Mouse (Mus musculus): ENCODE measurements around the gene Vcam1.

Vcam1 gene

DNA sequence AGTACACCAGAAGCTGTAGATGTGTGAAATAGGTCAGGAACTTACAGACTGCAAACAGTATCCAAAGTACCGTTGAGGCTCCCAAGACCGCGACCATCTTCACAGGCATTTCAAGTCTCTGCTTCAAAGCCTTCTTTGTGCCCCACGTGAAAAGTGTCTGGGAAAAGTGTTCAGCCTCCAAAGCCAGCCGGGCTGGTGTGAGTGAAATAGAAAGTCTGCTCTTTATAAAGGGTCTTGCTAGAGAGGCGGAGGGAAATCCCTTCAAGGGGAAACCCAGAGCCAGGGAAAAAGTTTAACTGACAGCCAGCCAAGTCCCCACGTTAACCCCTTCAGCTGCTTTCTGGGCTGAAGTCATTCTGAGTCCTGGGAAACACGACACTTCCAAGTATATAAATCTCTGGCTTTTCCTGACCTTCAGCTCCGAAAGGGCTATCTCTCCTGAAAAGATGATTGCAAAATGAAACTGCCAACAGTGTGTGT is at the start of gene Vcam1:
Gene Vcam1, minus strand, starts transcription at position 430 of the 480 bp plus-strand sequence.
- DNase-seq (ENCODE audit: low read depth, low spot score) = peak; percentile 44

DNA sequence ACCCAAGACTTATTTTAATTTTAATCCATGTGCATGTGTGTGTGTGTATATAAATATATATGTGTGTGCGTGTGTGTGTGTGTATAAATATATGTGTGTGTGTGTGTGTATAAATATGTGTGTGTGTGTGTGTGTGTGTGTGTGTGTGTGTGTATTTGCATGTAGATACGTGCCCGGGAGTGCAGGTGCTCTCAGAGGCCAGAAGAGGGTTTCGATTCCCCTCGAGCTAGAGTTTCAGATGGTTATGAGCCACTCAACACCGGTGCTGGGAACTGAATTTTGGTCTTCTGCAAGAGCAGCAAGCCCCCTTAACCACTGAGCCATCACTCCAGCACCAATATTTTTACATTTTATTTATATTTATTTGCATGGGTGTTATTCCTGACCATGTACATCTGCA is 45.6 kb upstream of the Vcam1 start:
- DNase-seq (ENCODE audit: low read depth, low spot score) = peak; percentile 53

DNA sequence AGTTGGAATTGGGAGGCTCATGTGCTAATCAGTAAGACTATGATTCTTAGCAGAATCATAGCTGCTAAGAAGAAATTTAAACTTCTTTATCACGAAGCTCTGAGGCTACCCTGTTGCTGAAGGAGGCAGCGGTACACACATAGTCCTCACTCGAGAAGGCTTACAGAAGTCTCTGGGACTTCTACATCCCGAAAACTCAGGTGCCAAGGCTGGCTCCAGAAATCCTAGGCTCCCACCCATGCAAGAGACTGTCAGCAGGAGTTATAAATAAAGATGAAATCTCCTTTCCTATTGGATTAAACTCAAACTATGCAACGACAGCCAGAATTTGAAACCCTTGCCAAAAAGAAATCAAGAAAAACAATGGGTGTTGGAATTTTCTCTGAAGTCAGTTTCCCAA is 42.0 kb upstream of the Vcam1 start:
- no peak for DNase-seq (ENCODE audit: low read depth, low spot score)

DNA sequence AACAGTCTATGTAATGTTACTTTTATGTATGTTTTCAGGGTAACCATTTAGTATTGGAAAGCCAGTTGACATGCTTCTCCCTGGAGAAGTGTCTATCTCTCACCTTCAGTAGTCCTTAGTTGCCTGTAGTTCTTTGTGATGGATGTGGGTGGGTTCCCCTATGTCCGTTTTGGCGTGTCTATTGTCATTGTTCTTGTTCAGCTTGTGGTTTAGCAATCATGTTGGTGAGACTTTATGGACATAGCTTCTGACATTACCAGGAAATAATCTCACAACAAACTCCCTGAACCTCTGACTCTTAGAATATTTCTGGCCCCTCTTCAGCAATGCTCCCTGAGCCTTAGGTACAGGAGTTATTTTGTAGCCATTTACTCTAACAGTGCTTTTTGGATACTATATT is 38.6 kb upstream of the Vcam1 start:
- no peak for DNase-seq (ENCODE audit: low read depth, low spot score)

DNA sequence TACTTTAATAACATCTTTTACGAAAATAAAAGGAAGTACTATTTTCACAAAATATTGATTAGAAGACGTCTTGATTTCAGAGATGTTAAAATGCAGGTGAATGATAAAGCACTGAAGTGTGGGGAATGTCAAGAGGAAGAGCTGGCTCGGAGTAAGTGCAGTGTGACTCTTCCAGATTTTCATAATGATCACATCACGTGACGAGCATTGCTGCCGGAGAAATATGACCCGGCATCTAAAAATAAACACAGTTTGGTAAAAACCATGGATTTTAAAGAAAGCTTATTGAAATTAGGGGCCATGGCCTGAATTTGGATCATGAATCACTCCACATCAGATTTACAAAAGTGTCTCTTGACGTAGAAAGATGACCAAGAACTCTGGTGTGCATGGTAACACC is 36.8 kb upstream of the Vcam1 start:
- no peak for DNase-seq (ENCODE audit: low read depth, low spot score)

DNA sequence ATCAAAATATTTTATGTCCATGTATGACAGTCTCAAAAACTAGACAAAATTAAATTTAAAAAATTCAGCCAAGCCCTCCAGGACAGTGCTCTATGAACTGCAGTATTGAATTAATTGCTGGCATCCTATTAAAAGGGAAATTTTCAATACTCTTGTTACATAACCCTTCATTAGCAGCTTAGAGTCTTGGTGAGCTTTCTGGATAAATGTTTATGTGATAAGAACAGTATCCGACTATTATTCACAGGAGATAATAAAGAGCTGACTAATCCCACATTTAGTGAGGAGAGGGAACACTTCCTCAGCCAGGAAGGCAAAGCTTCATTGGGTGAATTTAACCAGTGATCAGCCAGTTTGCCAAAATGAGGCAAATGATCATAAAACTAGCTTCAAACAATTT is 35.5 kb upstream of the Vcam1 start:
- no peak for DNase-seq (ENCODE audit: low read depth, low spot score)

DNA sequence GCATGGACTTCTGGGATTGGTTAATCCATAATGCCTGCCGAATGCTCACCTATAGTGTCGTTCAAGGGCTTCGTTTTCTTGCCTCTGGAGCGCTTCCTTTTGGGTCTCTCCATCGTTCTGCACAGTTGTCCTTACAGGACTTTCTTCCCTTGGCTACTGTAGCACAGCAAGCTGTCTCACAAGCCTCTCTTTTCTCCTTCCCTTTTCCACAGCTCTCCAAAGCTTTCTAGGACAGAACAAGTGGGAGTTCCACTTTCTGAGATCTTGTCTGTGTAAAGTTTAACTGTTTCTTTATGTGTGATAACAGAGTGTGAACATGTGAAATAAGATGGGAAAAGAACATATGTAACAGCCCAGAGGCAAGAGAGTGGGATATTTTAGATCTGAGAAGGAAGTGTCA is 34.0 kb upstream of the Vcam1 start:
- no peak for DNase-seq (ENCODE audit: low read depth, low spot score)

DNA sequence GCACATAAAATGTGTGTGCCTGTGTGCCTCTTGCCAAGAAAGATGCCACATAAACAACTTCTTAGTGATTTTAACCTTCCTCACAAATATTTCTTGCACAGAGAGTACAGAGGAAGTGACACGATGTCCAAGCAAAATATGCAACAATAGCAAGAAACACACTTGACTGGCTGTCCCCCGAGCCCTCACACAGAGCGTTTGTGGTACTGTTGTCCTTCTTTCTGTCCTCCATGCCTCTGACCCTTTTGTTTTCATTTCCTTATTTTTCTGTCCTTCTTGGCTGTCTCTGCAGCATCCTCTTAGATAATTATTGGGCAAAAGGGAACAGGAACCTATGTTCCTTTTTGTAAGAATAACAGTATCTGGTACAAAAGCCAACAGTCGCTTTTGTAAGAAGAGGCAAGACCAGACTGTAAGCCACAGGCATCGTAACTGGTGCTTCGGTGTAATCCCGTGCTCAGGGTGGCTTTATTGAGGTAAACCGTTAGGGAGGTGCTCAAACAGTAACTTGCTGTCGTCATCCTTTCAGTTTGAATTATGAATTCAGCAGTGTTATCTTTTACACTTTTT is 32.7 kb upstream of the Vcam1 start:
- DNase-seq (ENCODE audit: low read depth, low spot score) = no peak

DNA sequence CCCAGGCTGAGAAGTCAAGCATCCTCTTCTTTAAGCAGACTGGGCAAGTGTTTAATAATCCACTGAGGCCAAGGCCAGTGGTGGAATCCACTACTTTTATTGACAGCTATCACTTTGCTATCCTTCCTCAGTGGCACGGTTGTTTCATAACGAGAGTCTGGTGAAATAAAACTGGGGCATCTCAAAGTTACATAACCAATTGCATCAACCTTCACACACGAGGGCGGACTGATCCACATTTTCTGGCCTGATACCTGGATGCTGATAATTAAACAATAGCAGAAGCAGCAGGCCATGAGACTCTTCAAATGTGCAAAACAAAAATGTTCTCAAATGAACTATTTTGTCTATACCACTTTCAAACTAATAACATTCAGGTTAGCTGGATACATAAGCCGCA is 29.9 kb upstream of the Vcam1 start:
- DNase-seq (ENCODE audit: low read depth, low spot score) = no peak

DNA sequence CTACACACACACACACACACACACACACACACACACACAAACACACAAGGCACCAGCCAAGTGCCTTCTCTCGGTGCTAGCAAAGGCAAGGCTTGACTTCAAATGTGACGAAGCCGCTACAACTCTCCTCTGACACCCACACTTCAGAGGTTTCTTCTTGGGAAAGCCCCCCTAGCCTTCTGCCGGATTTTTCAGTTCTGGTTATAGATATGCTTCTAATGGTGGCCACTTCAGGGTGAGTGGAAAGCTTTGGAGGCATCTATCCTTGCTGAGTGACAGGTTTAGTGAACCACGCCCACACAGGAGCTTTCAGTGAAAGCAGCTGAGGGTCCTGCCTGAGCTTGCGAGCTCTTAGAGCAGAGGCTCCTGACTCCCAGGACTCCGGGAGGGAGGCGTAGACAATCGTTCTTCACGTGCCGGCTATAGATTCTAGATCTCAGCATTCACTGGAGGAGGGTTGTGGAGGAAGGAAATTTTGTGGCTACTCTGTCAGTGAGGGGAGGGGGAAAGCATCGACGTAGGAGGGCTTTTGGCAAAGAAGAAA is 28.0 kb upstream of the Vcam1 start:
- no peak for DNase-seq (ENCODE audit: low read depth, low spot score)

DNA sequence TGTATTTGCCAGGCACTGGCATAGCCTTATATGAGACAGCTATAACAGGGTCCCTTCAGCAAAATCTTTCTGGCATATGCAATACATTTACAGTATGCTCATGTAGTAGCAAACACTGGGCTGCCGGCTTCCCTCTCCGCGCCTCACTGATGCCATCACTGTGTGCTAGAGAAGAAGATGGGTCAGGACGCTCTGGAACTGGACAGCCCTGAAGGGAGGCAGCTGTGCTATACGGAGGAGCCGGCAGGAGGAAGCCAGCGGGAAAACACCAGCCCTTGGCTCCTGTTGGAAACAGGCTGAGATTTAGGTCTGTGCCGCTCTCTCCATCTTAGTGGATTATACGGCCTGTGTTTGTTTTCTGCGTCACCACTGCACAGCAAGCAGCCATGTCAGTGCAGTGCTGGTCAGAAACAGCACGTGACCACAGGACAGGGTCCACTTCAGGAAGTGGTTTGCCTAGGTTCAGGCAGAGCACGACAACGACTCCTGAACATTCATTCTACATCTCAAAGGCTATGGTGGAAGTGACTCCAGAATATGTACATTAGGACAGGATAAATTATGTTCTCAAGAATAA is 20.7 kb upstream of the Vcam1 start:
- no peak for DNase-seq (ENCODE audit: low read depth, low spot score)

DNA sequence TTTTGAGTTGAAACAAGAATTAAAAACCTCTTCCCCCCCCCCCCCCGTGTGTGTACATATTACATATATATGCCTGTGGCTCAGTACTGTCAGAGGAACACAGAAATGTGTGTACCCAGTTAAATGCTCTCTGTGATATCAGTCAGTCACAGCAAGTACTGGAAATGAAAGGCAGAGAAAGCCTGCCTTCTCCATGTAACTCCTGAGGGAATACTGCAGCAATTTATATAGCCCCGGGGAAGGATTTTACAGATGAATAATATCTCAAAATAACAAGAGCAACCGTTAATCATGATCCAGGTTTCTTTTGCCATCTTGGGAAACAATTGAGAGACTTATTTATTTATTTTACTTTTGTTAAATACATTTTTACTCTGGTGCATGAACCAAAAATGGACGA is 19.6 kb upstream of the Vcam1 start:
- DNase-seq (ENCODE audit: low read depth, low spot score) = no peak

DNA sequence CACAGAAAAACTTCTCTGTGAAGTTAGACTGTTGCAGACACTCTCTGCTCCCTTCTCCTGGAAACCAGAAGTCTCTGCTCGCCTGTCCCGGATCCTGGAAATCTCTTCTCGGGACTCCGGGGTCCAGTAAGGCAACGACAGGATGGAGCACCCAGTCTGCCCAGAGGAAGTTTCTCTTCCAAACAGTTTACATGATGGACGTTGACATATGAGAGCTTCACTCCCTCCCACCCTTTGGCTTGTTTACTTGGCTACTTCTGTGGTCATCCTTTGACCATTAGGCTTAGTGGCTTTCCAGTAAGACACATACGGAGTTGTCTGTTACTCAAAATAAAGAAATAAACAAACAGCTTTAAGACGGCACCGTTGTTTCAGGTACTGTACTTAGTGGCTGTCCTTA is 19.2 kb upstream of the Vcam1 start:
- DNase-seq (ENCODE audit: low read depth, low spot score) = no peak

DNA sequence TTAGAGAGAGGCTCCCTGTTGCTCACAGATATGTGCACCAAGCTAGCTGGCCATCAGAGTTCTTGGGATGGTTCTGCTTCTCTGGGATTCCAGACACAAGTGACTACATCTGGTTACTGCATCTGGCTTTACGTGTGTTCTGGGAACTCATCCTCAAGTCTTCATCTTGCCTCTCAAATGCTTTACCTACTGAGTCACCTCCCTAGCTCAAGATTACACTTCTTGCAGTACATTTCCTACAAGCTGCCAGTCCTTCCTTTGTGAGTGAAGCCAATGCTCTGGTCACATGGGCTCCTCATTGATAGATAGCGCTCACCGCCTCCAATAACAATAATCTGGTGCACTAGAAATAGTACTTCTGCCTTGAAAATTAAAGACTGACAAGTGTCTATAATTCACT is 11.7 kb upstream of the Vcam1 start:
- DNase-seq (ENCODE audit: low read depth, low spot score) = no peak

DNA sequence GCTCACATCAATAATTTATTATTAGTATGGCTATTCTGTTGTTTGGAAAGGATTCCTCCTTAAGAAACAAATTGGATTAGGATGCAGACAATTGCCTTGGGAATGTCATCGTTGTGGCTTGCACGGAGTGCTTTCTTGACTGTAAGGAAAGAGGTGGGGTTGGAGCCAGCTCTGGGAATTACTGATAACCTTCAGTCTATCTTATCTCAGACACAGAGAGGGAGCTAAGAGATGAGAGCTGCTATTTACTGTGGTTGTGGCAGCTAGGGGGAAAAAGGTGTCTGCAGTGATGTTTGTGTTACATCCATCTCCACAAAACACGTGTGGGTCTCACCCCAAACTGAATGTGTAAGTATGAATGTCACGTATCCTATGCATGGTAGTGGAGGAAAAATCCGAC is 9.5 kb upstream of the Vcam1 start:
- no peak for DNase-seq (ENCODE audit: low read depth, low spot score)

DNA sequence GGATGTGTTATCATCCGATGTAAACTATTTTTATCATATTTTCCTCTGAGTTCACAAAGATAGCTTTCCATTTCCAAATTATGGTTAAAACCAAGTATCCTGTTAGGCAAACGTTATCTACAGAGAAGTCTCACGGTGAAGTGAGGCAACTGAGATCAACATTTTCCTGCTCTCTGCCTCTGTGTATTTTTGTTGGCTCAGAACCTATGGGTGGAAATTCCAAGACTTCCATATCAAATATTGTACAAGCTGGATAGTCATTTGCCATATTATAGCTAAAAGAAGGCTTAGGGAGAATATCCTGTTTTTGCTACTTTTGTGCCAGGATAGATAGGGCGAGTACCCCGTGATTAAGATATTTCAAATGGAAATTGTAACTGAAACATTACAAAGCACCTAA is 8.6 kb upstream of the Vcam1 start:
- DNase-seq (ENCODE audit: low read depth, low spot score) = no peak

DNA sequence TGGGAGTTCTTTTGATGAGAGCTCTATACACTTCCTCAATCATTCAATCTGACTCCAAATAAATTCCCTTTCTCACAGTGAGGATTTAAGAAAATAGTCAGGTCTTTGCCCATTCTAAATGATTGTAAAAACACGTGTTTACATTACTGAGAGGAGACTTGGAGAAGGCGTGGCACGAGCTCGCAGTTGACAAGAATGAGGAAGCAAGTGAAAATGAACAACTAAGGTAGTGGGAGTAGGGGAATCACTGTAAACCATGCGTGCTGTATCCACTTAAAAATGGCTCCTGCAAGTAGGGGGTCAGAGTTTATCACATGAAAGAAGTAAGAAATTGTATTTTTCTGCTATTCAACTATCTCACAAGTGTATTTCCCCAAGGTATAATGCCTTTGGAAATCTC is 3.9 kb upstream of the Vcam1 start:
- DNase-seq (ENCODE audit: low read depth, low spot score) = no peak

DNA sequence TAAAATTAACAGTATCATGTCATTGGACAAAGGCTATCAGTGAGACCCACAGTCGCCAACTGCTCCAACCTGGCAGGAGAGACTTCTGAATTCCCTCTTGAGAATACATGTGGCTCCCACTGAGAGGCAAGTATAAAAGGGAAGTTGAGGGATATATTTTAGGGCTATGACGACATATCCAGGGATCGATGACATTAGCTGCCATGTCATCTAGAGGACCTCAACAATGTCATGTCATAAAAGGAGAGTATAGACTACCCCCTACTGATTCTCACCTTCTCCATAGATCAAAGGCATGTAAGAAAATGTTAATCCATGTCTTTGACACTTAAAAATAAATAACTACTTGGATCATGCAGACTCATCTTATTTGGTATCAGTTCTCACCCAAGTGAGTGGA is 1.2 kb upstream of the Vcam1 start:
- DNase-seq (ENCODE audit: low read depth, low spot score) = no peak

DNA sequence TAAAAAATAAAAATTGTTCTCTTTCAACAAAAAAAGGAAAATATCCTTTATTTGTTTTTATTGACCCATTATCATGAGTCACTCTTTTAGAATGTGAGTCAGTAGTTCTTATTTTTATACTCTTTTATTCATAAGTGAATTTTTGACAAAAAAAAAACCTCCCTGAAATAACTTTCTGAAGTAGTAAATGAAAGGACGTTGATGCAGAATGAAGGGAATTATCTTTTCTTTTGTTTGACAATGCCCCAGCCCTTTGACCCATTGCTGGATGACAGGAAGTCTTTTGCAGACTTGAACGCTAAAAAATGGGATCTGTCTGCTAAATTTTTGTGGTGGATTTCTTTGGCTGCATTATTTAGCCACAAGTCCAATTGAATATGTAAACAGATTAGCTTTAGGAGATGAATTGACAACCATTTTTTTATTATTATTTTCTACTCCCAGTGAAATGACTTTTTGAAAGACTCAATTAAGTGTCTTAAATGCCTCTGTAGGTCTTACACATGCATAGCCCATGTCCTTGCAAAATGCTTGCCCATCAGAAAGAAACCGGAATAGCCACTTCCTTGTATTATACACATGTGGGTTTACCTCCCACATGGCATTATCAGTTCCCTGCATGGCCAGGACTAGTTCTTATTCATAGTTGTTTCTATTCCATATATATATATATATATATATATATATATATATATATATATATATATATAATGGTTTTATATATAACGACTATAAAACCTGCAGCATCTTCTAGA is 530 bp upstream of the Vcam1 start:
- no peak for DNase-seq (ENCODE audit: low read depth, low spot score)

DNA sequence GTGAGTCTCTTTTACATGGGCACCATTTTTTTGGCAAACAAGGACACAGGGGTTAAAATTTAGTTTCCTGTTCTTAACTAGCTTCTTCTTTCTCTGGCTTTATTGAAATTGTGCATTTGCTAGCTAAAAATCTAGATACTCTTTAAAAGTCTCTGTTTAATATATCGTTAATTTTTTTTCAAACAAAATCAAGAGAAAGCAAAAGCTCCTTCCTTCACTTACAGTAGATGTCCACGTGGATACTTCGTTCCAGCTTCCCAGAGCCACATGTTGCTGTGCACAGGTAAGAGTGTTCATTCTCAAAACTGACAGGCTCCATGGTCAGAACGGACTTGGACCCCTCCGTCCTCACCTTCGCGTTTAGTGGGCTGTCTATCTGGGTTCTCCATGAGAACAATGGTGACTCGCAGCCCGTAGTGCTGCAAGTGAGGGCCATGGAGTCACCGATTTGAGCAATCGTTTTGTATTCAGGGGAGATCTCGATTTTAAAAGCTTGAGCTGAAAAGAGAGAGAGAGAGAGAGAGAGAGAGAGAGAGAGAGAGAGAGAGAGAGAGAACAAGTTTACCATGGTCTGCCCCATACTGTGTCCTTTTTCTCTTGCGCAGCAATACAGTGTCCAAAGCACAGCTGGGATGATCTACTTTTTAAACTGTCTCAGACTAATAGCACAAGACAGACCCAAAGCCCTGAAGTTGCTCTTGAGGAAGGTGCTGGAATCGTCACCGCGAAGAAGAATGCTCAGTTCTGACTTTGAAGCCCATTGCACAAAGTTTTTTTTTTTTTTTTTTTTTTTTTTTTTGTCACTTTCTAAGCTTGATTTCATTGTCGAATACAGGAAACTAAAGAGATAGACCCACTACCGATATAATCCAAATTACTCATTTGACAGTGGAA is 930 bp downstream of the Vcam1 start:
- no peak for DNase-seq (ENCODE audit: low read depth, low spot score)

DNA sequence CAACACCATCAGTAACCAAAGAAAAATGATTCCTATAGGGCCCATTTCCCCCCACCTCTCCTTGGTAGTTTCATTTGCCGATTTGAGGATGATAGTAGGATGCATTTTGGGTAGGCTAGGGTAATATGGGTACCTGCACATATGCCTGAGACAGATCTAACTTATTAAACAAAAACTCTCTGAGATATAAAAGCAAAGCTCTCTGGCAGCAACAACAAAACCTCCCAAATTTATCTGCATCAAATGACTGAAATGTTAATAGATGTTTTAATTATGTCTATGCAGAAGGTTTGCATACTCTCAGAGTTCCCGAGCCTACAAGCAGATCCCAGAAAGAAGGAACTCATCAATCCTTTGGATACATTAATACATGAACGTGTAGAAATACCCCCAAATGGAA is 1.7 kb downstream of the Vcam1 start:
- DNase-seq (ENCODE audit: low read depth, low spot score) = no peak

DNA sequence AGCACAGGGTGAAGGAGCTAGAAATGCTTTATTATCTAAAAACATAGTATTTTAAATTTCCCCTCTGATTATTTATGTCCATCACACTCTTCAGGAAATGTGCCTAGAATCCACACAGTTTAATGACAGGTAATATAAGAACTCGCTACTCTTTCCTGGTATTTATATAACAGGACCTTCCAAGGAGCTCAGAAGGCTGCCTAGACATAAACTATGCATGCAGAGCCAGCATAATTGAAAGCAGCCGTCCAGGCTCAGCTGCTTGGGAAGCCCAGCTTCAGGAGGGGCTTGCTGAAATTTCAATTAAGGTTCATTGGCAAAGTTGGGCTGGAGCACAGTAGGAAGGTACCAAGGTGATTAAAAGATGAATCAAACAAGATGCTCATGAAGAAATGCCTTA is 2.2 kb downstream of the Vcam1 start:
- DNase-seq (ENCODE audit: low read depth, low spot score) = no peak

Measured in A20 (cell line).